Mouse (Mus musculus) hindbrain, embryonic 16.5 days (tissue): ENCODE measurements at regions not wholly inside any gene's neighbourhood (a gene's known extent, or its start where the extent isn't known, plus 50 kb on each side); places are given as distances from the start of the nearest gene placed in this dataset.

ENCODE experiments used
- ATAC-seq: fragments of 200-750 bp; cut with Nextera tagmentation; 2 replicates; pipeline ENCODE4 v1.8.0; 2017; ENCODE audit warnings: moderate TSS enrichment, moderate library complexity
- H3K27ac ChIP-seq: fragments of 300-500 bp; sonication (generic); 2 replicates; pipeline ENCODE4 v1.5.1; 2014; ENCODE audit warnings: low read depth, mild to moderate bottlenecking, control low read depth, low read length, moderate library complexity
- H3K27me3 ChIP-seq: fragments of 300-500 bp; sonication (generic); replicated peaks from 2 replicates; pipeline ENCODE4 v1.6.1; 2014; ENCODE audit warnings: low read length; ENCODE audit not compliant: control insufficient read depth, insufficient read depth
- H3K36me3 ChIP-seq: fragments of 300-500 bp; sonication (generic); 2 replicates; pipeline ENCODE4 v1.6.1; 2014; ENCODE audit warnings: mild to moderate bottlenecking, low read length, moderate library complexity, mixed read lengths; ENCODE audit not compliant: control insufficient read depth, insufficient read depth
- H3K4me1 ChIP-seq: fragments of 300-500 bp; sonication (generic); 2 replicates; pipeline ENCODE4 v1.6.1; 2014; ENCODE audit warnings: low read depth, low read length; ENCODE audit not compliant: control insufficient read depth, insufficient read depth
- H3K4me2 ChIP-seq: fragments of 300-500 bp; sonication (generic); 2 replicates; pipeline ENCODE4 v1.6.1; 2014; ENCODE audit warnings: mild to moderate bottlenecking, low read length, control low read depth, moderate library complexity
- H3K4me3 ChIP-seq: fragments of 300-500 bp; sonication (generic); 2 replicates; pipeline ENCODE4 v1.5.1; 2014; ENCODE audit warnings: mild to moderate bottlenecking, low read length, control low read depth, moderate library complexity
- H3K9ac ChIP-seq: fragments of 300-500 bp; sonication (generic); 2 replicates; pipeline ENCODE4 v1.6.1; 2014; ENCODE audit warnings: low read depth, mild to moderate bottlenecking, control low read depth, low read length, moderate library complexity
- H3K9me3 ChIP-seq: fragments of 300-500 bp; sonication (generic); 2 replicates; pipeline ENCODE4 v1.6.1; 2014; ENCODE audit warnings: mild to moderate bottlenecking, low read length, moderate library complexity; ENCODE audit not compliant: control insufficient read depth
- WGBS: fragments of 180-500 bp; shearing (Covaris S2); extraction: QIAGEN DNeasy Blood & Tissue Kit; methylation state at CpG from one replicate; pipeline ENCODE4 v1.1.7; 2014; 5-methylcytosine and 5-hydroxymethylcytosine counted together

GRCm38 (mm10) chr5:39173491-39173890 is 296.9 kb upstream of the Clnk start:
- ATAC-seq = no peak
- no peaks in the 10 kb centered on the region for H3K4me1 ChIP-seq
- 90% methylated on average over 3 of the region's 3 CpGs for WGBS
- H3K9me3 ChIP-seq = no peaks in the 10 kb centered on the region
- H3K27me3 ChIP-seq = no peaks in the 10 kb centered on the region
- no peak overlapping the region for H3K4me2 ChIP-seq
- H3K9ac ChIP-seq = no peak overlapping the region
- no peak overlapping the region for H3K4me3 ChIP-seq
- H3K27ac ChIP-seq = no peak overlapping the region
- H3K36me3 ChIP-seq = no peaks in the 10 kb centered on the region

DNA sequence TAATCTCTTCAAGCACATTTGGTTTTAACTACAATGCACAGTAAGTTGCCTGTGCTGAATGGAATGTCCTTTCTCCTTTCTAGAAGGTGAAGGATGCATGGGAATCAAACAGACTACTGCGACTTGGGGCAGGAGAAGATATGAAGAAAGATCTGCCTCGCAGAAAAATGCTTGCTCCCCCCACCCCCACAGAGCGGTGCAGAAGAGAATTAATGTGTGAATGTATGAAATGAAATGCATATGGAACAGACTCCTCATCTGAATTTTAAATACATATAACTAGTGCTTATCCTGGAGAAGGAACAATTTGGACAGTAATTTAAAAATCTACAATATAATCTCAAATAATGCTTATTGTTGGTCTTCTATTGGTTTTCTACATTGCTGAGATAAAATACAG is 283.0 kb upstream of the Clnk start:
- H3K9ac ChIP-seq = no peak overlapping the region
- no peaks in the 10 kb centered on the region for H3K36me3 ChIP-seq
- H3K4me1 ChIP-seq = no peaks in the 10 kb centered on the region
- H3K4me3 ChIP-seq = no peak overlapping the region
- 89% methylated on average over 3 of the region's 3 CpGs for WGBS
- H3K4me2 ChIP-seq = no peak overlapping the region
- H3K27me3 ChIP-seq = no peaks in the 10 kb centered on the region
- H3K27ac ChIP-seq = no peak overlapping the region
- no peak for ATAC-seq
- no peaks in the 10 kb centered on the region for H3K9me3 ChIP-seq

GRCm38 (mm10) chr5:39155763-39156162 is 279.2 kb upstream of the Clnk start:
- no peaks in the 10 kb centered on the region for H3K9me3 ChIP-seq
- no peak overlapping the region for H3K4me2 ChIP-seq
- H3K36me3 ChIP-seq = no peaks in the 10 kb centered on the region
- no peak overlapping the region for H3K4me3 ChIP-seq
- no peaks in the 10 kb centered on the region for H3K27me3 ChIP-seq
- no peaks in the 10 kb centered on the region for H3K4me1 ChIP-seq
- no peak for ATAC-seq
- no peak overlapping the region for H3K27ac ChIP-seq
- 100% methylated on average over 1 of the region's 1 CpGs for WGBS
- no peak overlapping the region for H3K9ac ChIP-seq

DNA sequence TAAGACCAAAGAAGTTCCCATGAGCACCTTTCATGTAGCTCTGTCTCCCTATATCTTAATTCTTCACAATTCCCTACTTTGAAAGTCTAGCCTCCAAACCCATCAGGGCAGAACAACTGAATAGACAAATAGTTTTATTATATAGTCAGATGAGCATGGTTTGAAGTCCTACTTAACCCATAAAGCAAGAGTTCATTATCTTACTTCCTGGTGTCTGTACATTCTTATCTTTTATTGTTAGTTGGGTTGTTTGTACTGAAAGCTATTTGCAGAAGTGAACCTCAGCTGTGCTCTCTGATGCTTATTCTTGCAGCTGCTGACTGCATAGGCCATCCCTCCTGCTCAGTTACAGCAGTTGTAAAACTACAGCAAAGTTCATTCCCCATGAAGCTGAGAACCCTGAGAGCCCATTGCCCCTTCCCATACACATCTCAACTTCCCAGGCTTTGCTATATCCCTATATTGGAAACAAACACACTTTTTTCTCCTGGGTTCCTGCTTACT is 276.7 kb upstream of the Clnk start:
- Histone ChIP-seq H3K4me3 (no peak overlapping the region), H3K27me3 (no peaks in the 10 kb centered on the region), H3K9me3 (no peaks in the 10 kb centered on the region), H3K27ac (no peak overlapping the region), H3K4me2 (no peak overlapping the region), H3K9ac (no peak overlapping the region), H3K4me1 (no peaks in the 10 kb centered on the region), H3K36me3 (no peaks in the 10 kb centered on the region)
- no peak for ATAC-seq

DNA sequence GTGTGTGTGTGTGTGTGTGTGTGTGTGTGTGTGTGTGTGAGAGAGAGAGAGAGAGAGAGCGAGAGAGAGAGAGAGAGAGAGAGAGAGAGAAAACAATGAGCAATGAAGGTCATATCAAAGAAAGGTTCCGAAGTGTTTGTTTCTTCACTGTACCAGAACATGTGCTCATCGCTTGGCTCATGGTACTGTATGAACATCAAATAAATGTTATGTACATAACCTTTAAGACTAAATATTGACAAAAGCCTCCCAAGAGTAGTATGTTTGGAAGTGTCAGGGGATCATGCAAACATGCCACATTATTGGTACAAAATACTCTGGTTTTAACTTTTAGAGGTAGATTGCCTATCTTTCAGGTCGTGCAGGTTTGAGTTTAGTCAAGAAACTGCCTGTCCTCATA is 275.3 kb upstream of the Clnk start:
- Histone ChIP-seq H3K9ac (no peak overlapping the region), H3K4me3 (no peak overlapping the region), H3K4me2 (no peak overlapping the region), H3K9me3 (no peaks in the 10 kb centered on the region), H3K27me3 (no peaks in the 10 kb centered on the region), H3K27ac (no peak overlapping the region), H3K36me3 (no peaks in the 10 kb centered on the region), H3K4me1 (no peaks in the 10 kb centered on the region)
- ATAC-seq = no peak
- WGBS = 90% methylated on average over 4 of the region's 4 CpGs

DNA sequence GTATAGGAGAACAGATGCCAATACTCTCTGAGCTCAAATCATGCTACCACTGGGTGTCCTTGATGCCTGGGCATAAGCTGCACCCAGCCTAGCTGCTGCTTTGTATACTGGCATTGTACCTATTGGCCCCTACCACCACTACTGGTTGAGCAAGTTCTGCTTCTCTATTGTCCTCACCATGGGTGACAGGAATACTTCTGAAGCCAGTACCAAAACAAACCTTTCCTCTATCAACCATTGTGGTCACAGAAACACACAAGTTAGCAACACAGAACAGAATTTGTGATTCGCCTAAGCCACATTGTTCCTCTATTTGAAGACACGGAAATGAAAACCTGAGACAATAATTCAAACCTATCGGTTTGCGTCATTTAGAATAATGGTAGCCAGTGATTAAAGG is 274.3 kb upstream of the Clnk start:
- Histone ChIP-seq H3K27ac (no peak overlapping the region), H3K36me3 (no peaks in the 10 kb centered on the region), H3K4me2 (no peak overlapping the region), H3K9me3 (no peaks in the 10 kb centered on the region), H3K9ac (no peak overlapping the region), H3K4me1 (no peaks in the 10 kb centered on the region), H3K4me3 (no peak overlapping the region), H3K27me3 (no peaks in the 10 kb centered on the region)
- 79% methylated on average over 4 of the region's 4 CpGs for WGBS
- ATAC-seq = no peak

- Histone ChIP-seq H3K36me3 (no peaks in the 10 kb centered on the region), H3K4me3 (no peak overlapping the region), H3K9me3 (no peaks in the 10 kb centered on the region), H3K27ac (no peak overlapping the region), H3K4me2 (no peak overlapping the region), H3K9ac (no peak overlapping the region), H3K4me1 (peaks cover 3% of the 10 kb centered on the region; the same call in 1 of the 2 replicates), H3K27me3 (no peaks in the 10 kb centered on the region)
- 48% methylated on average over 2 of the region's 2 CpGs for WGBS
- no peak for ATAC-seq
Measured at GRCm38 (mm10) chr5:39145658-39146057, 269.0 kb upstream of the Clnk start.

DNA sequence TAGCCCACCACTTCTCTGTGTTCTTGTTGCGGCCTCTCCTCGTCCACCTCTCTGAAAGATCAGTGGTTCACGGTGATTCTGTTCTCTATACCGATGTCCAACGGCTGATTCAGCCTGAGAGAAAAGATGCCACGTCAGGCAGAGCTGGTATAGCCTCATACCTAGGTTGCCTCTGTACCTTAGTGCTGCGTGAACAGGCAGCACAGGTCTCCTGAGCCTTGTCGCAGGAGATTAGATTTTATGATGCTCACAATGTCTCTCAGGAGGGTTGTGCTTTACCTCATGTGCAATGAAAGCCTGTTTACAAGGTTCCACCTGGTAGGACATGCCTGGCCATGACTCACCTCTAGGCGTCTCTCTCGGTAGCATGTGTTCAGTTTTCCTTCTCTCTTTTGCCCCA is 267.6 kb upstream of the Clnk start:
- H3K4me2 ChIP-seq = no peak overlapping the region
- WGBS = 89% methylated on average over 10 of the region's 10 CpGs
- H3K27me3 ChIP-seq = no peaks in the 10 kb centered on the region
- H3K27ac ChIP-seq = no peak overlapping the region
- H3K36me3 ChIP-seq = no peaks in the 10 kb centered on the region
- peaks cover 3% of the 10 kb centered on the region; the same call in 1 of the 2 replicates for H3K4me1 ChIP-seq
- peak; percentile 48; the same call in 1 of the 2 replicates for ATAC-seq
- no peak overlapping the region for H3K4me3 ChIP-seq
- H3K9me3 ChIP-seq = no peaks in the 10 kb centered on the region
- no peak overlapping the region for H3K9ac ChIP-seq

GRCm38 (mm10) chr5:39143648-39144047 is 267.0 kb upstream of the Clnk start:
- ATAC-seq = no peak
- Histone ChIP-seq H3K27ac (no peak overlapping the region), H3K36me3 (no peaks in the 10 kb centered on the region), H3K9ac (no peak overlapping the region), H3K4me1 (peaks cover 3% of the 10 kb centered on the region; the same call in 1 of the 2 replicates), H3K4me3 (no peak overlapping the region), H3K9me3 (no peaks in the 10 kb centered on the region), H3K4me2 (no peak overlapping the region), H3K27me3 (no peaks in the 10 kb centered on the region)
- 63% methylated on average over 4 of the region's 4 CpGs for WGBS

- Histone ChIP-seq H3K27ac (no peak overlapping the region), H3K4me3 (no peak overlapping the region), H3K9ac (no peak overlapping the region), H3K4me2 (no peak overlapping the region), H3K4me1 (no peaks in the 10 kb centered on the region), H3K27me3 (no peaks in the 10 kb centered on the region), H3K36me3 (no peaks in the 10 kb centered on the region), H3K9me3 (no peaks in the 10 kb centered on the region)
- WGBS = 94% methylated on average over 3 of the region's 3 CpGs
- ATAC-seq = no peak
Measured at GRCm38 (mm10) chr5:39138375-39138774, 261.8 kb upstream of the Clnk start.
